ENCODE assay signal across 8 mouse cellular contexts in genomic region chr14:79562745-79563144, GRCm38 (mm10). TPM values are rescaled to one million over a fixed set of nuclear protein-coding genes. Genes with fewer than 3 reads are reported as not detected.
A peak's percentile ranks its signal among the peaks of the same experiment; 100 is the strongest.
DNase-seq lines count a peak whose midpoint lies in the region.

No protein-coding gene starts in this region.

- peak; percentile 4 for DNase-seq in right cerebral cortex, adult 18-20 months
- DNase-seq in right cerebral cortex, postnatal 25 days = no peak
- peak; percentile 58 for DNase-seq in T-cell, adult 2 months (ENCODE audit: low spot score)
- peak; percentile 41 to 72 for DNase-seq in cerebellum, postnatal 25 days
- DNase-seq in heart, adult 8-10 months (ENCODE audit: low spot score) = peak; percentile 58
- DNase-seq in kidney, postnatal 10 days = peak; percentile 82
- peak; percentile 66 for DNase-seq in thymus, postnatal 14 days

- no peak overlapping the region for H3K4me3 ChIP-seq in macrophage (ENCODE audit: inconsistent target)

- peak overlapping the region; percentile 32 for H3K27ac ChIP-seq in macrophage

- peaks cover 43% of the 10 kb centered on the region for H3K36me3 ChIP-seq in macrophage (ENCODE audit: inconsistent target)

- WGBS in macrophage (ENCODE audit: missing documents) = 67% methylated on average over 5 of the region's 5 CpGs

- H3K79me2 ChIP-seq in macrophage (ENCODE audit: inconsistent target) = peaks cover 99% of the 10 kb centered on the region

RNA-seq across cellular contexts. Expression of gene Sugt1, which starts 24.7 kb away (rescaled TPM):
- total RNA-seq in heart, adult 8-10 months (2022) = 10 to 100 TPM; 61.8 to 67.5 (median 62.6) TPM
- 100 to 1,000 TPM in 5 of 26 experiments, 10 to 100 TPM in 21; 46.6 to 140 (median 74.5) TPM for total RNA-seq in macrophage (2018; cell fraction: chromatin; rRNA removed)
- 10 to 100 TPM; 55.8 to 99.1 (median 76.8) TPM for total RNA-seq in macrophage (2018; cell fraction: cytosol; rRNA removed)
- 10 to 100 TPM; 24.4 to 83.0 (median 38.6) TPM for total RNA-seq in macrophage (2018; cell fraction: nucleus; rRNA removed)
- polyA plus RNA-seq in macrophage (2018) = 49.7 to 86.9 TPM (median 67.8 TPM) in 3 replicates
